Mouse (Mus musculus) kidney, embryonic 15.5 days (tissue): ENCODE measurements around the gene Atrip. TPM values are rescaled to one million over a fixed set of nuclear protein-coding genes. Genes with fewer than 3 reads are reported as not detected.

ENCODE experiments used
- ATAC-seq: fragments of 200-750 bp; cut with Nextera tagmentation; replicated peaks from 2 replicates; pipeline ENCODE4 v1.8.0; 2017; ENCODE audit warnings: moderate TSS enrichment; ENCODE audit not compliant: low FRiP score
- H3K27ac ChIP-seq: fragments of 300-500 bp; sonication (generic); 2 replicates; pipeline ENCODE4 v1.5.1; 2015; ENCODE audit warnings: mild to moderate bottlenecking, inconsistent platforms
- H3K27me3 ChIP-seq: fragments of 300-500 bp; sonication (generic); 2 replicates; pipeline ENCODE4 v1.6.1; 2015; ENCODE audit warnings: inconsistent platforms
- H3K36me3 ChIP-seq: fragments of 300-500 bp; sonication (generic); 2 replicates; pipeline ENCODE4 v1.6.1; 2015; ENCODE audit warnings: inconsistent platforms
- H3K4me1 ChIP-seq: fragments of 300-500 bp; sonication (generic); 2 replicates; pipeline ENCODE4 v1.6.1; 2015; ENCODE audit warnings: inconsistent platforms
- H3K4me2 ChIP-seq: fragments of 300-500 bp; sonication (generic); 2 replicates; pipeline ENCODE4 v1.6.1; 2015; ENCODE audit warnings: moderate library complexity, mild to moderate bottlenecking, inconsistent platforms
- H3K4me3 ChIP-seq: fragments of 300-500 bp; sonication (generic); replicated peaks from 2 replicates; pipeline ENCODE4 v1.5.1; 2015; ENCODE audit warnings: mild to moderate bottlenecking, inconsistent platforms
- H3K9ac ChIP-seq: fragments of 300-500 bp; sonication (generic); 2 replicates; pipeline ENCODE4 v1.6.1; 2015; ENCODE audit warnings: mild to moderate bottlenecking, inconsistent platforms
- H3K9me3 ChIP-seq: fragments of 300-500 bp; sonication (generic); replicated peaks from 2 replicates; pipeline ENCODE4 v1.6.1; 2016; ENCODE audit warnings: inconsistent platforms
- WGBS: fragments of 180-500 bp; shearing (Covaris S2); methylation state at CpG from one replicate; pipeline ENCODE4 v1.1.7; 2015; ENCODE audit warnings: mixed read lengths; 5-methylcytosine and 5-hydroxymethylcytosine counted together
- polyA plus RNA-seq: library from polyadenylated mRNA; unstranded; fragments of >200 nt; fragmentation: Nextera tagmentation; extraction: Ambion mirVana; gene quantifications from 2 replicates; pipeline ENCODE4 v1.2.1, GENCODE M21; 2015

Atrip gene
- 26.3 and 27.0 TPM in 2 replicates for polyA plus RNA-seq

- ATAC-seq: peak; percentile 99
- under 1% methylated on average over 57 of the region's 57 CpGs for WGBS
- peaks cover 20% of the 10 kb centered on the region for H3K4me1 ChIP-seq
- peak within 1 kb of the TSS; percentile 80 for H3K27ac ChIP-seq
- H3K9ac ChIP-seq: peak within 1 kb of the TSS; percentile 87
- H3K4me2 ChIP-seq: peak within 1 kb of the TSS; percentile 82
- H3K4me3 ChIP-seq: peak within 1 kb of the TSS; percentile 74
- no peaks in the 10 kb centered on the region for H3K27me3 ChIP-seq
- no peaks in the 10 kb centered on the region for H3K9me3 ChIP-seq
- H3K36me3 ChIP-seq: peaks cover 39% of the 10 kb centered on the region
These were observed at the start of gene Atrip for GRCm38 (mm10) chr9:109073661-109074573. Gene Atrip (minus strand): TSS chr9:109074124.

GRCm38 (mm10) chr9:109123266-109123665, 49.3 kb upstream of the Atrip start:
- peak; percentile 22; the same call in 1 of the 2 replicates for ATAC-seq
- no peak overlapping the region for H3K4me2 ChIP-seq
- no peak overlapping the region for H3K27ac ChIP-seq
- no peaks in the 10 kb centered on the region for H3K9me3 ChIP-seq
- H3K4me3 ChIP-seq: no peak overlapping the region
- 57% methylated on average over 6 of the region's 6 CpGs for WGBS
- H3K9ac ChIP-seq: no peak overlapping the region
- H3K36me3 ChIP-seq: peaks cover 15% of the 10 kb centered on the region
- H3K27me3 ChIP-seq: no peaks in the 10 kb centered on the region
- H3K4me1 ChIP-seq: peaks cover 4% of the 10 kb centered on the region; the same call in 1 of the 2 replicates

- H3K4me3 ChIP-seq: no peak overlapping the region
- WGBS: 48% methylated on average over 2 of the region's 2 CpGs
- ATAC-seq: no peak; the same call in 1 of the 2 replicates
- no peaks in the 10 kb centered on the region for H3K9me3 ChIP-seq
- no peaks in the 10 kb centered on the region for H3K27me3 ChIP-seq
- no peak overlapping the region for H3K4me2 ChIP-seq
- H3K4me1 ChIP-seq: peaks cover 4% of the 10 kb centered on the region; the same call in 1 of the 2 replicates
- H3K36me3 ChIP-seq: peaks cover 22% of the 10 kb centered on the region
- no peak overlapping the region for H3K27ac ChIP-seq
- H3K9ac ChIP-seq: no peak overlapping the region
These were observed 48.7 kb upstream of the Atrip start for GRCm38 (mm10) chr9:109122553-109123085.

DNA sequence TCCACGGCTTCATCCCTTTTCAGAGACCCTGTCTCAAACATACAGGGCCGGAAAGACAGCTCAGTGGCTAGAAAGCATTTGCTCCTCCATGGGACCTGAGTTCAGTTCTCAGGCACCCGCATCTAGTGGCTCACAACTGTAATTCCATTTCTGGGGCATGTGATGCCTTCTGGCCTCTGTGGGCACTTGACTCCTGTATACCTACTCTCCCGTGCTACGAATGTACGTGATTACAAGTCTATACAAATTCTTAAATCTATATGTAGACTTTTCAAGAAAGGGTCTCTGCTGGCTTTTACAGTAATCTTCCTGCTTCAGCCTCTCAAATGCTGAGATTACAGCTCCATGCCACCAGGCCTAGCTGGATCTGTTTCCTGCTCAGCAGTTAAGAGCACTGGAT, 47.0 kb upstream of the Atrip start:
- Histone ChIP-seq H3K27me3 (no peaks in the 10 kb centered on the region), H3K9me3 (no peaks in the 10 kb centered on the region), H3K9ac (no peak overlapping the region), H3K4me2 (no peak overlapping the region), H3K4me3 (no peak overlapping the region), H3K27ac (no peak overlapping the region), H3K36me3 (peaks cover 38% of the 10 kb centered on the region), H3K4me1 (peaks cover 4% of the 10 kb centered on the region; the same call in 1 of the 2 replicates)
- ATAC-seq: no peak
- 90% methylated on average over 6 of the region's 6 CpGs for WGBS

DNA sequence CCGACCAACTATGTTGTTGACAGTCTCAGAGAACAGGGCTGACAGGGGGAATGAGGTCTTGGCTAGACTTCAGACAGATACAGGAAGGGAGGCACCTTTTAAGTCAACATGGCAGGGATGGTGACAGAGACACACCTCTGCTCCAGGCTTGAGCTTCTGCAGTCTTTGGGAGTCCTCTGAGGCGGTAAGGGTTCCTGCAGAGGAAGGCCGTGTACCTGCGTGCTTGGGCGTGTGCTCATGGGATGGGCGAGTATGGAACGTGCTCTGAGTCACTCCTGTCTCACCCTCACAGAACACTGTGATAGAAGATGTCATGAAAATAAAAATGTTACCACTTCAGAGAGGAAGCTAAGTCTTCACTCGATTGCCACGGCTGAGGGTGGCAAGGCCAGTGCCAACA, 45.6 kb upstream of the Atrip start:
- WGBS: 89% methylated on average over 9 of the region's 9 CpGs
- Histone ChIP-seq H3K27me3 (no peaks in the 10 kb centered on the region), H3K27ac (no peak overlapping the region), H3K4me3 (no peak overlapping the region), H3K9me3 (no peaks in the 10 kb centered on the region), H3K4me1 (peaks cover 4% of the 10 kb centered on the region; the same call in 1 of the 2 replicates), H3K9ac (no peak overlapping the region), H3K36me3 (peaks cover 52% of the 10 kb centered on the region), H3K4me2 (no peak overlapping the region)
- no peak for ATAC-seq

DNA sequence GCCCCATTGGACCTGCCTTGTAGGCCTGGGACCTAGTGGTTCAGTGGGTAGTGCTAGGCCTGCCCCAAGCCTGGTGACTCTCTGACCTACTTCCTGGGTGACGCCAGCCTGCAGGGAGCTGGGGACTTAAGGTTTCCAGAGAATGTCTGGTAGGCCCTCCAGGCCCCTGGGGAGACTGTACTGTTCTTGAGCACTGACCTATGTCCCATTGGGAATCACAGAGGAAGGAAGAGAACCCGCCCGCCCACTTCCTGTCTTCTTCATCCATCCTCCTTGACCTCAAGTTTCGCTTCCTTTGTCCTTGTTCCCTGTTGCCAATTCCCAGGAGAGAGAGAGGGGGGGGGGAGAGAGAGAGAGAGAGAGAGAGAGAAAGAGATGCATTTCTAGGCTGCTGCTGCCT, 44.2 kb upstream of the Atrip start:
- 79% methylated on average over 4 of the region's 4 CpGs for WGBS
- Histone ChIP-seq H3K36me3 (peaks cover 67% of the 10 kb centered on the region), H3K9me3 (no peaks in the 10 kb centered on the region), H3K27ac (no peak overlapping the region), H3K4me3 (no peak overlapping the region), H3K4me1 (peaks cover 3% of the 10 kb centered on the region; the same call in 1 of the 2 replicates), H3K4me2 (no peak overlapping the region), H3K27me3 (no peaks in the 10 kb centered on the region), H3K9ac (no peak overlapping the region)
- no peak for ATAC-seq

DNA sequence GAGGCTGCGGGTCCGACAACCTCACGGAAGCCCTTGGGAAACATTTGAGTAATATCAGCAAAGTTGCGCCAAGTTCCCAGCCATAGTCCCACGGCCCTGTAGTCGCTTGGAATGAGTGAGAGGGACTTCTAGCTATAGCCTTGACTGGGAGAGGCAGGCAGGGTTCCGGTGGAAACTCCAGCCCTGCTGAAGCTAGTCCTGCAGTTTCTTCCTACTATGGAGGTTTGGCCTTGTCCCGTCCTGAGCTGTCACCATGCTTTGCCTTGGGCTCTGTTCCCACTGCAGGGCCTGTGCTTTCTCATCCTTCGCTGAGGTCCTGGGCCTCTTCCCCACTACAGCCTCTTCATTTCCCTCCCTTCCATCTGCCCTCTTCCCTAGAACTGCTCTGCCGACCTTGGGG, 42.3 kb upstream of the Atrip start:
- Histone ChIP-seq H3K4me2 (no peak overlapping the region), H3K27ac (no peak overlapping the region), H3K9ac (no peak overlapping the region), H3K4me1 (no peaks in the 10 kb centered on the region), H3K9me3 (no peaks in the 10 kb centered on the region), H3K36me3 (peaks cover 86% of the 10 kb centered on the region), H3K27me3 (no peaks in the 10 kb centered on the region), H3K4me3 (no peak overlapping the region)
- no peak for ATAC-seq
- WGBS: 91% methylated on average over 10 of the region's 10 CpGs

DNA sequence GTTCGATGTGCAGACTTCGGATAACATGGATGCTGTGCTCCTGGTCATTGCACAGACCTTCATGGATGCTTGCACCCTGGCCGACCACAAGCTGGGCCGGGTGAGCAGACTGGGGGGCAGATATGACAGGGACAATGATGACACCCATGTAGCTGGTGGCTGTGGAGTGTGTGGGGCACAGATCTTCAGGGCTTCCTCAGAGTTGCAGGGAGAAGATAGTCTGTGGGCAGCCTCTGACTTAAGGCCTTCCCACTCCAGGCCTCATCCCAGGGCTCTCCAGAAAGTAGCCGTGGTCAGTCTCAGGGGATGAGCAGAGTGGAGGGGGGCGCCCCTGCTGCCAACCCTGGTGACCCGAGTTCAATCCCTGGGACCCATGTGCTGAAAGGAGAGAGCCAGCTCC, 40.9 kb upstream of the Atrip start:
- H3K27ac ChIP-seq: no peak overlapping the region
- 90% methylated on average over 7 of the region's 7 CpGs for WGBS
- no peaks in the 10 kb centered on the region for H3K9me3 ChIP-seq
- no peak for ATAC-seq
- no peaks in the 10 kb centered on the region for H3K27me3 ChIP-seq
- no peaks in the 10 kb centered on the region for H3K4me1 ChIP-seq
- H3K4me2 ChIP-seq: no peak overlapping the region
- peaks cover 99% of the 10 kb centered on the region for H3K36me3 ChIP-seq
- no peak overlapping the region for H3K4me3 ChIP-seq
- no peak overlapping the region for H3K9ac ChIP-seq

GRCm38 (mm10) chr9:109114276-109114675, 40.4 kb upstream of the Atrip start:
- WGBS: 94% methylated on average over 11 of the region's 11 CpGs
- Histone ChIP-seq H3K9ac (no peak overlapping the region), H3K4me1 (no peaks in the 10 kb centered on the region), H3K4me3 (no peak overlapping the region), H3K27ac (no peak overlapping the region), H3K4me2 (no peak overlapping the region), H3K9me3 (no peaks in the 10 kb centered on the region), H3K27me3 (no peaks in the 10 kb centered on the region), H3K36me3 (peaks cover 100% of the 10 kb centered on the region)
- ATAC-seq: no peak

- H3K9me3 ChIP-seq: no peaks in the 10 kb centered on the region
- H3K4me2 ChIP-seq: no peak overlapping the region
- H3K4me1 ChIP-seq: peaks cover 5% of the 10 kb centered on the region
- no peak overlapping the region for H3K4me3 ChIP-seq
- 93% methylated on average over 8 of the region's 8 CpGs for WGBS
- no peak overlapping the region for H3K9ac ChIP-seq
- ATAC-seq: no peak
- H3K27ac ChIP-seq: no peak overlapping the region
- peaks cover 100% of the 10 kb centered on the region for H3K36me3 ChIP-seq
- H3K27me3 ChIP-seq: no peaks in the 10 kb centered on the region
These were observed 39.4 kb upstream of the Atrip start for GRCm38 (mm10) chr9:109113331-109113730.

GRCm38 (mm10) chr9:109111591-109111990, 37.7 kb upstream of the Atrip start:
- Histone ChIP-seq H3K9ac (no peak overlapping the region), H3K4me2 (no peak overlapping the region), H3K36me3 (peaks cover 94% of the 10 kb centered on the region), H3K4me3 (no peak overlapping the region), H3K27me3 (no peaks in the 10 kb centered on the region), H3K27ac (no peak overlapping the region), H3K4me1 (peaks cover 21% of the 10 kb centered on the region), H3K9me3 (no peaks in the 10 kb centered on the region)
- 87% methylated on average over 9 of the region's 9 CpGs for WGBS
- no peak for ATAC-seq

GRCm38 (mm10) chr9:109111101-109111500, 37.2 kb upstream of the Atrip start:
- peaks cover 26% of the 10 kb centered on the region for H3K4me1 ChIP-seq
- no peak for ATAC-seq
- H3K27me3 ChIP-seq: no peaks in the 10 kb centered on the region
- H3K27ac ChIP-seq: no peak overlapping the region
- no peak overlapping the region for H3K9ac ChIP-seq
- no peaks in the 10 kb centered on the region for H3K9me3 ChIP-seq
- 81% methylated on average over 4 of the region's 4 CpGs for WGBS
- no peak overlapping the region for H3K4me2 ChIP-seq
- no peak overlapping the region for H3K4me3 ChIP-seq
- peaks cover 94% of the 10 kb centered on the region for H3K36me3 ChIP-seq
